Mouse (Mus musculus): ENCODE measurements around the gene Tmem269.

Gene Tmem269

GRCm38 (mm10) chr4:119218169-119218568 lies at the start of gene Tmem269:
Tmem269 (minus strand) TSS chr4:119218217.
- DNase-seq: no peak

DNA sequence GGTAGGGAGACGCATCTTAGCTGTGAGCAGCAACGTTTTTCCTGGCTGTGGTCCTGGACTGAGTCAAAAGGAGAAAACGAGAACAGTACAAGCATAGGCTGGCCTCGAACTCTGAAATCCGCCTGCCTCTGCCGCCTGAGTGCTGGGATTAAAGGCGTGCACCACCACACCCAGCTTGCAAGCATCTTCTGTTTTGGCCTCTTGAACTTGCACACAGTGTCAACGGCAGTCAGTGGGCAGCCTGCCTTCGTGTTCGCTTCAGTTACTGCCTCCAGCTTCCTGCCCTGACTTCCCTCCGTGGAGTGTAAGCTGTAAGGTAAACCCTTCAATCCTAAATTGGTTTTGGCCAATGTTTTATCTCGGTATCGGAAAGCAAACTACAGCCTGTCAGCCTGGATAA lies 48.6 kb upstream of the Tmem269 start:
- DNase-seq: no peak

DNA sequence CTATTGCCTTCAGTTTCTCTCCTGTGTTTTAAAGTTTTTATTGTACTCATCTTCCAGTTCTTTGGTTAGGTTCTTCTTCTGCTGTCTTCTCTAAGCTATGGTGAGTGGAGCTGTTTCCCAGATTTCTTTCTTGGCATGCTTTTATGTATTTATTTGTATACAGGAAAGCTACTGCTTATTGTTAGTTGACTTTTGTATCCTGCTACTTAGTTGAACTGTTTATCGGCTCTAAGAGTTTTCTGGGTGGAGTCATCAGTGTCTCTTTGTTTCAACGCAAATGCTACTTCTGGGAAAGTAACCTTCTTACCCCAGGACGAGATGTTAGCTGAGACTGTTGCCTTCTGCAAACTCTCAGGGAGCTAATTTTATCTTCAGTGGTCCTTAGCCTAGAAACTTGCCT lies 45.4 kb upstream of the Tmem269 start:
- DNase-seq: no peak

DNA sequence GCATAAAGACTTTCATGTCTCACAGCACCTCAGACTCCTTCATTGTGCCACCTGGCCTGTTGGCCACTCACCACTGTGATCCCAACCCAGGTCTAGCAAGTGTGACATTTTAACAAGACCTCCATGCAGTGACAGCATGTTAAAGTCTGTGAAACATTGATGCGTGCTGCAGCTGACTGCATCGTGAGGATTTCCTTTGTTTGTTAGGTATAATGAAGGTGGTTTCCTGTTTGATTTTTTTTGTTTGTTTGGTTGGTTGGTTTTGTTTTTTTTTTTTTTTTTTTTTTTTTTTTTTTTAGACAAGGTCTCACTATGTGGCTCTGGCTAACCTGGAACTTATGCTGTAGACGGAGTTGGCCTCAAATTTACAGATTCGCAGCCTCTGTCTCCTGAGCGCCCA lies 44.5 kb upstream of the Tmem269 start:
- no peak for DNase-seq

- DNase-seq: no peak
Observed at GRCm38 (mm10) chr4:119261087-119261713, 43.2 kb upstream of the Tmem269 start.

DNA sequence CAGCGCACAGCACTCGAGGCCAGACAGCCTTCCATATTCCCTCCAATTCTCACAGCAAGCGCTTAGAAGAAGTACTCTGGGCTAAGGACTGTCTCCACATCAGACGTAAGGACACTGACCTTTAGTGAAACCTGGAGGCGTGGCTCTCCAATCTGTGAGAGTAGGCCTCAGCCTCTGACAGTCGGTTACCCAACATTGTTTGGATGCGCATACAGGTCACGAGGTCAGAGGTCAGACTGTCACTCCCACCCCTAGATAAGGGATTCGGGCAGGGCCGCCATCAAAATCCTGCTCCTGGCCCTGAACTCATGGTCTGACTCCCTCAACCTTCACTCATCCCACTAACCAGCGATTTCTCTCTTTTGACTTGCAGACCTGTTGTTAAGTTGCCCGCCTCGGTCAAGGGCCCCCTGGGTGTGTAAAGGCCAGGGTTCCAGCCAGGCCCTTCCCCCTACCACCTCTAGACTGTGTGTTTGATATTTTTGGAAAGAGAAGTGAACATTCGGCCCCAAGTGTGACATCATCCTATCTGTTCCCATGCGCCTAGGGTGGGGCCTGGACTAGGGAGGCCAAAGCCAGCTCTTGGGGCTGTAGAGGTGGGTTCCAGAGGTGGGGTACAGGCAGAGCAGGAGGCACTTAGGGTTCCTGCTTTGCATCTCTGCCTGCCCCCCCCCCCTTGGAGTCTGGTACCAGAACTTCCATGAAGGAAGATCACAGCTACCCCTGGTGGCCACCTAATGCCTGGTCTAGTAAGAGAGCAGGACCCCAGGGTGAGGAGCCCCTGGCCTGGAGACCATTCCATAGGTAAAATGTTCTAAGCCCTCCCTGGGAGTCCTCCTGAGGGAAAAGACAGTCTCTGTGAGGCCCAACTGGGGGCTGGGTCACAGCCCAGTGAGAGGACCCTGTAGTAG lies 41.6 kb upstream of the Tmem269 start:
- no peak for DNase-seq

GRCm38 (mm10) chr4:119257083-119257482 lies 39.1 kb upstream of the Tmem269 start:
- no peak for DNase-seq

GRCm38 (mm10) chr4:119255351-119255750 lies 37.3 kb upstream of the Tmem269 start, which contains the start of gene Cldn19:
Cldn19 (plus strand) TSS chr4:119255414.
- DNase-seq: no peak

DNA sequence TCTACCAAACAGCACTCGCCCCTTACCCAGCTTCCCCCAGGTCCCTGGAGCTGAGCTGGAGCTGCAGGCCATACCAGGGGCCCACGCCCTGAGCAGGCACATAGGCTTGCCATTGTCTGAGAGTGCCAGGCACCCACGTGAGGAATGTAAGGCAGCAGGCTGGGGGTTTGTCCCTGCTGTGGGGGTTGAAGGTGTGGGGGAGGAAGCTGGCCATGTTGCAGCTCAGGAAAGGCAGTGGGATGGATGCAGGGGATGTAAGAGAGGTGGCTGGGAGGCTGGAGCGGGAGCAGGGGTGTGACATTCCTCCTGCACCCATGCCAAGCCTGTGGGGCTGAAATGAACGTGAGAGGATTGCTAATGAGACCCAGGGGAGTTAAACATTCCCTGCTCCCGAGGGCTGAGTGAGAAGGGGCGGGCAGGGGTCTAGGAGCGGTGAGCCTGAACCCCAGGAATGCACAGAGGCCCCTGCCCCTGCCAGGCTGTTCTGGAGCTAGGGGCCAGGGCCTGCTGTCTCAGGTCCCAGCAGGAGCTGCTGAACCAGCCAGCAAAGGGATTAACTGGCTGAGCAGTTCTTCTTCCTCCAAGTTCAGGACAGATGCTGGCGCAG lies 36.1 kb upstream of the Tmem269 start:
- DNase-seq: no peak

GRCm38 (mm10) chr4:119252025-119252808 lies 34.2 kb upstream of the Tmem269 start:
- DNase-seq: no peak

GRCm38 (mm10) chr4:119248407-119248965 lies 30.5 kb upstream of the Tmem269 start:
- no peak for DNase-seq

DNA sequence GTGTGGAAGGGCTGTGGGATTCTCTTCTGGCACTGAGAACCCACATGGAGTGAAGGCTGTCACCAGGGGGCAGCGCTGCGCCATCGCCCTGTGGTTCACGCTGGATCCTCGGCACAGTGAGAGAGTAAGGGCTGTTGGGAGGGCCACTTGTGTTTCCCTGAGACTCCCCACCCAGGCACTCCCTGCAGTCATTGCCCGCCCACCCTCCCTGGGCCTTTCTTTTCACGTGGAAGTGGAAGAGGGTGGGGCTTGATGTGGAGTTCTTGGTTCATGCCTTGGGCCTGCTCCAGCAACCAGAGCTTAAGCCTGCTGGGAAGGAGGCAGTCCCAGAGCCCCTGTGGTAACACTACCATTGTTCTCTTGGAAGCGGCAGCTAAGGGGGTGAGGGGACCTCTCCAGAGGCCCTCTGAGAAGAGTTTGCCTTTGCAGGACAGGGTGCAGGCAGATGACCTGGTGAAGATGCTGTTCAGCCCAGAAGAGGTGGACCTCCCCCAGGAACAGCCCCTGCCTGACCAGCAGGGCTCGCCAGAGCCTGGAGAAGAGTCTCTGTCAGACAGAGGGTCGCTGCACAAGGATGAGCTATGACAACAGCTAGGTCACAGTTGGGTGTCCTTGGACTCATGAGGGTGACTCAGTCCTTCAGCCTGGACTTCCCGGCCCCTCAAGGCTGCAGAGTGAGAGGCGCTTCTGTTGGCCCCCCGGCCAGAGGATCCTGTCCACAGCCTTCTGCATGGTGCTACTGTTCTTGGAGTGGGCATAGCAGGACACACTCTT lies 29.6 kb upstream of the Tmem269 start:
- DNase-seq: peak; percentile 80

DNA sequence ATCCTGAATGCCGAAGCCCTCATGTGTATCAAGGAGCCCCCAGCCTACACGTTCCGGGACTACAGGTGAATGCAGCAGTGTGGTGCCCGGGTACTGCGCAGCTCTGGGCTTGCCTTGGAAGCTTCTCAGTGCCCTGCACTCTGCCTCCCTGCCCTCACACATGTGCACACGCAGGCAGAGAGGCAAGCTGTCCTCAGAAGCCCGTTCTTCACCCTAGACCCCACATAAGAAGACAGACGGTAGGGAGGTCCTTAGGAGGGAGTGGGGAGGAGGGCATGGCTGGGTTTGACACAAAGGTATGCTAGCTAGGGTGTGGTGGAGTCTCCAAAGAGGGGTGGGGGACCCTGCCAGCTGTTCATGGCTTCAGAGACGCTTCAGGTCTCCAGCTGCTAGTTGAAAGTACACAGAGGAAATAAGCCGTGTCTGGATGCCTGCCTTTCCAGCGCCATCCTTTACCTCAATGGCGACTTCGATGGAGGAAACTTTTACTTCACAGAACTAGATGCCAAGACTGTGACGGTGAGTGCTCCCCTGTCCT lies 28.7 kb upstream of the Tmem269 start:
- DNase-seq: no peak

- no peak for DNase-seq
Observed at GRCm38 (mm10) chr4:119245961-119246360, 27.9 kb upstream of the Tmem269 start.

DNA sequence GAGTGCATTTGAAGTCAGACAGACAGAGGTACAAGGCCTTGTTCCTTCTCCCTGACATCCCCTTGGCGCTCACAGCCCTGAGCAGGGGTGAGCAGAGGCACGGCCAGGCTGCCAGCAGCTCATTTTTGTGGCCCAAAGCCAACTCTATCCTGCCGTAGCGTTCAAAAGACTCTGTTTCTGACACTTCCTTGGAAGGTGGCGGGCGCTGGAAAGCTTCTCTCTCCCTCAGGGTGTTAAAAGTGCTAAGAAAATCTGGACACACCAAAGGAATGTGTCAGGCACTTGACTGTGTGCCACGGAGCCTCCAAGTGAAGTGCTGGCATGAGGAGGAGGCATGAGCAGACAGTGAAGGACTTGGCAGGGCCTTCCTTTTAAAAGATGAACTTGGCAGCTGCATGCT lies 27.5 kb upstream of the Tmem269 start:
- no peak for DNase-seq

GRCm38 (mm10) chr4:119244468-119245240 lies 26.6 kb upstream of the Tmem269 start:
- DNase-seq: no peak

- no peak for DNase-seq
Observed at GRCm38 (mm10) chr4:119242571-119242970, 24.6 kb upstream of the Tmem269 start.

DNA sequence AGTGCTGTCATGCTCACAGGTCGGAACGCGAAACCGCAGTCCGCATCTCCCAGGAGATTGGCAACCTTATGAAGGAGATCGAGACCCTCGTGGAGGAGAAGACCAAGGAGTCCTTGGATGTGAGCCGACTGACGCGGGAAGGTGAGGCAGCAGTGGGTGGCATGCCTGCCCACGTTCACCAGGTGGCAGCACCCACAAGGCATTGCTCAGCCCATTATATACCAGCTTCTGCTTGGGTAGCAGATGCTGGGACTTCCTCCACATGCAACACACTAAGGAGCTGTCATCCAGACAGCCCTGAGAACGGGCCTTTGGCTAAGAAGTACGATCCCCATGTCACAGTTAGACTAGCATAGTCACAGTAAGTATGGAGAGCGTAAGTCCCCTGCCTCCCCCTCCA lies 23.6 kb upstream of the Tmem269 start:
- DNase-seq: peak; percentile 28 to 33

GRCm38 (mm10) chr4:119239181-119239682 lies 21.2 kb upstream of the Tmem269 start:
- peak; percentile 60 to 62 for DNase-seq

GRCm38 (mm10) chr4:119238661-119239060 lies 20.6 kb upstream of the Tmem269 start:
- no peak for DNase-seq
